Mouse (Mus musculus): ENCODE results near the gene Rtn4rl2. TPM values are rescaled to one million over a fixed set of nuclear protein-coding genes. Genes with fewer than 3 reads are reported as not detected.

The Rtn4rl2 gene
- total and polyA plus RNA-seq, 2 experiments from 2014 or later, result 23.7 to 25.8 TPM

- H3K27ac ChIP-seq (ENCODE audit: low read depth, low read length), result no peak overlapping the region
- DNase-seq (peak; percentile 82), ATAC-seq (no peak)
- peaks cover 4% of the 10 kb centered on the region for H3K27me3 ChIP-seq (ENCODE audit: insufficient read depth, low read length)
- H3K4me2 ChIP-seq (ENCODE audit: low read depth), result no peak overlapping the region
- no peaks in the 10 kb centered on the region; the same call in 1 of the 2 replicates for H3K4me1 ChIP-seq (ENCODE audit: insufficient read depth)
- WGBS, result 2% methylated on average over 5 of the region's 5 CpGs
- no peaks in the 10 kb centered on the region for H3K9me3 ChIP-seq (ENCODE audit: low read length)
- peak; percentile 83 for TF ChIP-seq CTCF (IDR thresholded peaks at IDR 0.05; ENCODE audit: low read depth)
- no peak overlapping the region for H3K9ac ChIP-seq
- H3K4me3 ChIP-seq (ENCODE audit: low read depth, low read length), result no peak overlapping the region
- H3K36me3 ChIP-seq (ENCODE audit: insufficient read depth), result no peaks in the 10 kb centered on the region
Measured at GRCm38 (mm10) chr2:84890045-84890340, 3.5 kb upstream of the Rtn4rl2 start.

- peak; percentile 1; the same call in 1 of the 2 replicates for ATAC-seq
- no peaks in the 10 kb centered on the region; the same call in 1 of the 2 replicates for H3K4me1 ChIP-seq (ENCODE audit: insufficient read depth)
- H3K27me3 ChIP-seq (ENCODE audit: insufficient read depth, low read length), result peaks cover 4% of the 10 kb centered on the region
- H3K36me3 ChIP-seq (ENCODE audit: insufficient read depth), result no peaks in the 10 kb centered on the region
- H3K9me3 ChIP-seq (ENCODE audit: low read length), result no peaks in the 10 kb centered on the region
- 14% methylated on average over 14 of the region's 14 CpGs for WGBS
- TF ChIP-seq CTCF (IDR thresholded peaks at IDR 0.05; ENCODE audit: low read depth), result no peak
- 0 out of 2 replicates have a peak overlapping the region, but pooled peaks have one; percentile 33 for H3K9ac ChIP-seq
- DNase-seq, result no peak
- peak overlapping the region; percentile 74 for H3K4me3 ChIP-seq (ENCODE audit: low read depth, low read length)
- peak overlapping the region; percentile 83 for H3K27ac ChIP-seq (ENCODE audit: low read depth, low read length)
- H3K4me2 ChIP-seq (ENCODE audit: low read depth), result peak overlapping the region; percentile 53
Measured at GRCm38 (mm10) chr2:84889316-84890044, 3.0 kb upstream of the Rtn4rl2 start.

- peak overlapping the region; percentile 53 for H3K4me2 ChIP-seq (ENCODE audit: low read depth)
- no peaks in the 10 kb centered on the region for H3K36me3 ChIP-seq (ENCODE audit: insufficient read depth)
- H3K4me1 ChIP-seq (ENCODE audit: insufficient read depth), result peaks cover 3% of the 10 kb centered on the region; the same call in 1 of the 2 replicates
- H3K9me3 ChIP-seq (ENCODE audit: low read length), result no peaks in the 10 kb centered on the region
- peak overlapping the region; percentile 83 for H3K27ac ChIP-seq (ENCODE audit: low read depth, low read length)
- 2% methylated on average over 28 of the region's 28 CpGs for WGBS
- H3K27me3 ChIP-seq (ENCODE audit: insufficient read depth, low read length), result peaks cover 4% of the 10 kb centered on the region
- DNase-seq, result peak; percentile 88
- H3K9ac ChIP-seq, result 0 out of 2 replicates have a peak overlapping the region, but pooled peaks have one; percentile 33
- peak; percentile 50 for ATAC-seq
- peak; percentile 67 for TF ChIP-seq CTCF (IDR thresholded peaks at IDR 0.05; ENCODE audit: low read depth)
- H3K4me3 ChIP-seq (ENCODE audit: low read depth, low read length), result peak overlapping the region; percentile 74
Measured at GRCm38 (mm10) chr2:84888657-84889315, 2.3 kb upstream of the Rtn4rl2 start.

- TF ChIP-seq CTCF (IDR thresholded peaks at IDR 0.05; ENCODE audit: low read depth), result peak; percentile 39
- Histone ChIP-seq H3K4me1 (ENCODE audit: insufficient read depth) (peaks cover 3% of the 10 kb centered on the region; the same call in 1 of the 2 replicates), H3K27me3 (ENCODE audit: insufficient read depth, low read length) (peaks cover 8% of the 10 kb centered on the region), H3K4me2 (ENCODE audit: low read depth) (peak overlapping the region; percentile 93), H3K9ac (peak overlapping the region; percentile 69), H3K4me3 (ENCODE audit: low read depth, low read length) (peak overlapping the region; percentile 74), H3K27ac (ENCODE audit: low read depth, low read length) (peak overlapping the region; percentile 83), H3K9me3 (ENCODE audit: low read length) (no peaks in the 10 kb centered on the region), H3K36me3 (ENCODE audit: insufficient read depth) (no peaks in the 10 kb centered on the region)
- ATAC-seq (peak; percentile 46), DNase-seq (peak; percentile 81)
- WGBS, result under 1% methylated on average over 58 of the region's 58 CpGs
Measured at GRCm38 (mm10) chr2:84887411-84888271, 1.1 kb upstream of the Rtn4rl2 start.

- Histone ChIP-seq H3K27ac (ENCODE audit: low read depth, low read length) (peak overlapping the region; percentile 83), H3K4me1 (ENCODE audit: insufficient read depth) (peaks cover 3% of the 10 kb centered on the region; the same call in 1 of the 2 replicates), H3K4me2 (ENCODE audit: low read depth) (peak overlapping the region; percentile 93), H3K9me3 (ENCODE audit: low read length) (no peaks in the 10 kb centered on the region), H3K4me3 (ENCODE audit: low read depth, low read length) (peak overlapping the region; percentile 74), H3K9ac (peak overlapping the region; percentile 69), H3K36me3 (ENCODE audit: insufficient read depth) (no peaks in the 10 kb centered on the region), H3K27me3 (ENCODE audit: insufficient read depth, low read length) (peaks cover 9% of the 10 kb centered on the region)
- WGBS, result 0% methylated on average over 27 of the region's 39 CpGs
- DNase-seq (peak; percentile 84), ATAC-seq (peak; percentile 48)
- TF ChIP-seq CTCF (IDR thresholded peaks at IDR 0.05; ENCODE audit: low read depth), result no peak
Measured at GRCm38 (mm10) chr2:84886821-84887281, 341 bp upstream of the Rtn4rl2 start.
